Mouse (Mus musculus): ENCODE data around the gene Actr3b.
"Not testable (repeated sequence)": the region's sequence is repeated elsewhere in the genome, so short reads cannot be mapped to it uniquely, and the experiment has no call there.

Gene Actr3b

GRCm38 (mm10) chr5:25773921-25774790, 14.4 kb downstream of the Actr3b start:
- in situ Hi-C loops (cut with MboI, MseI), result no loop called here

GRCm38 (mm10) chr5:25791570-25791969, 31.8 kb downstream of the Actr3b start:
- in situ Hi-C loops (cut with MboI, MseI), result no loop called here

GRCm38 (mm10) chr5:25797776-25798175, 38.0 kb downstream of the Actr3b start:
- in situ Hi-C loops (cut with MboI, MseI), result no loop called here

GRCm38 (mm10) chr5:25800929-25801328, 41.1 kb downstream of the Actr3b start:
- in situ Hi-C loops (cut with MboI, MseI), result no loop called here

- in situ Hi-C loops (cut with MboI, MseI), result no loop called here
Observed at GRCm38 (mm10) chr5:25801744-25802143, 41.9 kb downstream of the Actr3b start.

- in situ Hi-C loops (cut with MboI, MseI), result no loop called here
Observed at GRCm38 (mm10) chr5:25804569-25804968, 44.8 kb downstream of the Actr3b start.

- in situ Hi-C loops (cut with MboI, MseI), result no loop called here
Observed at GRCm38 (mm10) chr5:25812922-25813321, 53.1 kb downstream of the Actr3b start.

GRCm38 (mm10) chr5:25829308-25830094, 69.7 kb downstream of the Actr3b start:
- in situ Hi-C loops (cut with MboI, MseI), result no loop called here

GRCm38 (mm10) chr5:25830802-25831201, 71.0 kb downstream of the Actr3b start:
- in situ Hi-C loops (cut with MboI, MseI), result no loop called here

GRCm38 (mm10) chr5:25831624-25832023, 71.8 kb downstream of the Actr3b start:
- in situ Hi-C loops (cut with MboI, MseI), result no loop called here

GRCm38 (mm10) chr5:25839400-25839799, 79.6 kb downstream of the Actr3b start:
- in situ Hi-C loops (cut with MboI, MseI), result no loop called here

GRCm38 (mm10) chr5:25846558-25846957, 86.8 kb downstream of the Actr3b start:
- in situ Hi-C loops (cut with MboI, MseI), result no loop called here

GRCm38 (mm10) chr5:25847154-25847553, 87.4 kb downstream of the Actr3b start:
- in situ Hi-C loops (cut with MboI, MseI), result no loop called here

GRCm38 (mm10) chr5:25848058-25848457, 88.3 kb downstream of the Actr3b start:
- in situ Hi-C loops (cut with MboI, MseI), result no loop called here

- in situ Hi-C loops (cut with MboI, MseI), result no loop called here
Observed at GRCm38 (mm10) chr5:25866201-25866600, 106.4 kb downstream of the Actr3b start.

- in situ Hi-C loops (cut with MboI, MseI), result no loop called here
Observed at GRCm38 (mm10) chr5:25869880-25870279, 110.1 kb downstream of the Actr3b start.

- in situ Hi-C loops (cut with MboI, MseI), result no loop called here
Observed at GRCm38 (mm10) chr5:25870632-25871031, 110.8 kb downstream of the Actr3b start.

- in situ Hi-C loops (cut with MboI, MseI), result no loop called here
Observed at GRCm38 (mm10) chr5:25871342-25872023, 111.7 kb downstream of the Actr3b start.

- in situ Hi-C loops (cut with MboI, MseI), result no loop called here
Observed at GRCm38 (mm10) chr5:25873046-25873445, 113.2 kb downstream of the Actr3b start.

- in situ Hi-C loops (cut with MboI, MseI), result not testable (repeated sequence)
Observed at GRCm38 (mm10) chr5:25875927-25876326, 116.1 kb downstream of the Actr3b start.

- in situ Hi-C loops (cut with MboI, MseI), result no loop called here
Observed at GRCm38 (mm10) chr5:25877281-25877680, 117.5 kb downstream of the Actr3b start.

- in situ Hi-C loops (cut with MboI, MseI), result no loop called here
Observed at GRCm38 (mm10) chr5:25877996-25878395, 118.2 kb downstream of the Actr3b start.

All from T-helper 2 cell (primary cell).